Mouse (Mus musculus): ENCODE measurements around the gene Rundc3b. TPM values are rescaled to one million over a fixed set of nuclear protein-coding genes. Genes with fewer than 3 reads are reported as not detected.

The Rundc3b gene
- polyA plus RNA-seq, 1 experiment = 4.6 TPM

- no peaks in the 10 kb centered on the region for H3K36me3 ChIP-seq (ENCODE audit: control insufficient read depth, insufficient read depth, low read length, poor library complexity, severe bottlenecking)
- no peak overlapping the region for H3K9ac ChIP-seq (ENCODE audit: low read depth, poor library complexity, severe bottlenecking)
- no peak overlapping the region for H3K27ac ChIP-seq (ENCODE audit: insufficient read depth, low read length)
- TF ChIP-seq CTCF (IDR thresholded peaks at IDR 0.05; ENCODE audit: low read depth, low read length) = no peak
- no peak for TF ChIP-seq POLR2A (IDR thresholded peaks at IDR 0.05; ENCODE audit: insufficient read depth, low read length)
- TF ChIP-seq EP300 (IDR thresholded peaks at IDR 0.05; ENCODE audit: insufficient read depth, low read depth, low read length) = no peak
- H3K9me3 ChIP-seq (replicated peaks; ENCODE audit: control insufficient read depth, insufficient read depth, low read length, poor library complexity, severe bottlenecking) = peaks cover 5% of the 10 kb centered on the region; the same call in 1 of the 2 replicates
- H3K4me3 ChIP-seq (ENCODE audit: low read depth, low read length) = no peak overlapping the region
- H3K27me3 ChIP-seq (ENCODE audit: control insufficient read depth, insufficient read depth, low read length, poor library complexity, severe bottlenecking) = no peaks in the 10 kb centered on the region
- H3K4me1 ChIP-seq (ENCODE audit: control insufficient read depth, insufficient read depth, low read length) = no peaks in the 10 kb centered on the region
Measured at GRCm38 (mm10) chr5:8519006-8519405, 103.7 kb downstream of the Rundc3b start.

GRCm38 (mm10) chr5:8491778-8492177 is 131.0 kb downstream of the Rundc3b start:
- TF ChIP-seq POLR2A (IDR thresholded peaks at IDR 0.05; ENCODE audit: insufficient read depth, low read length) = no peak
- no peak for TF ChIP-seq EP300 (IDR thresholded peaks at IDR 0.05; ENCODE audit: insufficient read depth, low read depth, low read length)
- no peak for TF ChIP-seq CTCF (IDR thresholded peaks at IDR 0.05; ENCODE audit: low read depth, low read length)
- H3K9ac ChIP-seq (ENCODE audit: low read depth, poor library complexity, severe bottlenecking) = no peak overlapping the region
- H3K36me3 ChIP-seq (ENCODE audit: control insufficient read depth, insufficient read depth, low read length, poor library complexity, severe bottlenecking) = no peaks in the 10 kb centered on the region
- H3K4me1 ChIP-seq (ENCODE audit: control insufficient read depth, insufficient read depth, low read length) = peaks cover 3% of the 10 kb centered on the region
- H3K4me3 ChIP-seq (ENCODE audit: low read depth, low read length) = no peak overlapping the region
- no peak overlapping the region for H3K27ac ChIP-seq (ENCODE audit: insufficient read depth, low read length)
- H3K27me3 ChIP-seq (ENCODE audit: control insufficient read depth, insufficient read depth, low read length, poor library complexity, severe bottlenecking) = no peaks in the 10 kb centered on the region
- H3K9me3 ChIP-seq (replicated peaks; ENCODE audit: control insufficient read depth, insufficient read depth, low read length, poor library complexity, severe bottlenecking) = no peaks in the 10 kb centered on the region

- Histone ChIP-seq H3K36me3 (ENCODE audit: control insufficient read depth, insufficient read depth, low read length, poor library complexity, severe bottlenecking) (no peaks in the 10 kb centered on the region), H3K4me3 (ENCODE audit: low read depth, low read length) (no peak overlapping the region), H3K9me3 (replicated peaks; ENCODE audit: control insufficient read depth, insufficient read depth, low read length, poor library complexity, severe bottlenecking) (no peaks in the 10 kb centered on the region), H3K27ac (ENCODE audit: insufficient read depth, low read length) (no peak overlapping the region), H3K4me1 (ENCODE audit: control insufficient read depth, insufficient read depth, low read length) (peaks cover 3% of the 10 kb centered on the region), H3K9ac (ENCODE audit: low read depth, poor library complexity, severe bottlenecking) (no peak overlapping the region), H3K27me3 (ENCODE audit: control insufficient read depth, insufficient read depth, low read length, poor library complexity, severe bottlenecking) (no peaks in the 10 kb centered on the region)
- no peak for TF ChIP-seq POLR2A (IDR thresholded peaks at IDR 0.05; ENCODE audit: insufficient read depth, low read length)
- TF ChIP-seq CTCF (IDR thresholded peaks at IDR 0.05; ENCODE audit: low read depth, low read length) = no peak
- no peak for TF ChIP-seq EP300 (IDR thresholded peaks at IDR 0.05; ENCODE audit: insufficient read depth, low read depth, low read length)
Measured at GRCm38 (mm10) chr5:8489471-8490110, 133.2 kb downstream of the Rundc3b start.

GRCm38 (mm10) chr5:8488701-8489297 is 134.0 kb downstream of the Rundc3b start:
- Histone ChIP-seq H3K9me3 (replicated peaks; ENCODE audit: control insufficient read depth, insufficient read depth, low read length, poor library complexity, severe bottlenecking) (no peaks in the 10 kb centered on the region), H3K27ac (ENCODE audit: insufficient read depth, low read length) (no peak overlapping the region), H3K36me3 (ENCODE audit: control insufficient read depth, insufficient read depth, low read length, poor library complexity, severe bottlenecking) (no peaks in the 10 kb centered on the region), H3K4me1 (ENCODE audit: control insufficient read depth, insufficient read depth, low read length) (peaks cover 3% of the 10 kb centered on the region), H3K27me3 (ENCODE audit: control insufficient read depth, insufficient read depth, low read length, poor library complexity, severe bottlenecking) (no peaks in the 10 kb centered on the region), H3K4me3 (ENCODE audit: low read depth, low read length) (no peak overlapping the region), H3K9ac (ENCODE audit: low read depth, poor library complexity, severe bottlenecking) (no peak overlapping the region)
- TF ChIP-seq CTCF (IDR thresholded peaks at IDR 0.05; ENCODE audit: low read depth, low read length) (no peak), EP300 (IDR thresholded peaks at IDR 0.05; ENCODE audit: insufficient read depth, low read depth, low read length) (no peak), POLR2A (IDR thresholded peaks at IDR 0.05; ENCODE audit: insufficient read depth, low read length) (no peak)

GRCm38 (mm10) chr5:8487989-8488700 is 134.6 kb downstream of the Rundc3b start:
- TF ChIP-seq CTCF (IDR thresholded peaks at IDR 0.05; ENCODE audit: low read depth, low read length) = no peak
- TF ChIP-seq POLR2A (IDR thresholded peaks at IDR 0.05; ENCODE audit: insufficient read depth, low read length) = no peak
- TF ChIP-seq EP300 (IDR thresholded peaks at IDR 0.05; ENCODE audit: insufficient read depth, low read depth, low read length) = no peak
- H3K9me3 ChIP-seq (replicated peaks; ENCODE audit: control insufficient read depth, insufficient read depth, low read length, poor library complexity, severe bottlenecking) = no peaks in the 10 kb centered on the region
- H3K27ac ChIP-seq (ENCODE audit: insufficient read depth, low read length) = no peak overlapping the region
- H3K27me3 ChIP-seq (ENCODE audit: control insufficient read depth, insufficient read depth, low read length, poor library complexity, severe bottlenecking) = no peaks in the 10 kb centered on the region
- H3K4me3 ChIP-seq (ENCODE audit: low read depth, low read length) = no peak overlapping the region
- H3K36me3 ChIP-seq (ENCODE audit: control insufficient read depth, insufficient read depth, low read length, poor library complexity, severe bottlenecking) = no peaks in the 10 kb centered on the region
- H3K4me1 ChIP-seq (ENCODE audit: control insufficient read depth, insufficient read depth, low read length) = peaks cover 3% of the 10 kb centered on the region
- H3K9ac ChIP-seq (ENCODE audit: low read depth, poor library complexity, severe bottlenecking) = no peak overlapping the region

GRCm38 (mm10) chr5:8456561-8456960 is 166.2 kb downstream of the Rundc3b start:
- Histone ChIP-seq H3K4me3 (ENCODE audit: low read depth, low read length) (no peak overlapping the region), H3K27me3 (ENCODE audit: control insufficient read depth, insufficient read depth, low read length, poor library complexity, severe bottlenecking) (no peaks in the 10 kb centered on the region), H3K9me3 (replicated peaks; ENCODE audit: control insufficient read depth, insufficient read depth, low read length, poor library complexity, severe bottlenecking) (peaks cover 14% of the 10 kb centered on the region), H3K9ac (ENCODE audit: low read depth, poor library complexity, severe bottlenecking) (no peak overlapping the region), H3K36me3 (ENCODE audit: control insufficient read depth, insufficient read depth, low read length, poor library complexity, severe bottlenecking) (peaks cover 50% of the 10 kb centered on the region), H3K4me1 (ENCODE audit: control insufficient read depth, insufficient read depth, low read length) (no peaks in the 10 kb centered on the region), H3K27ac (ENCODE audit: insufficient read depth, low read length) (no peak overlapping the region)
- TF ChIP-seq EP300 (IDR thresholded peaks at IDR 0.05; ENCODE audit: insufficient read depth, low read depth, low read length) (no peak), CTCF (IDR thresholded peaks at IDR 0.05; ENCODE audit: low read depth, low read length) (no peak), POLR2A (IDR thresholded peaks at IDR 0.05; ENCODE audit: insufficient read depth, low read length) (no peak)

Data from ES-Bruce4 (cell line).